Mouse (Mus musculus): ENCODE measurements at regions not wholly inside any gene's neighbourhood (a gene's known extent, or its start where the extent isn't known, plus 50 kb on each side); places are given as distances from the start of the nearest gene placed in this dataset.

DNA sequence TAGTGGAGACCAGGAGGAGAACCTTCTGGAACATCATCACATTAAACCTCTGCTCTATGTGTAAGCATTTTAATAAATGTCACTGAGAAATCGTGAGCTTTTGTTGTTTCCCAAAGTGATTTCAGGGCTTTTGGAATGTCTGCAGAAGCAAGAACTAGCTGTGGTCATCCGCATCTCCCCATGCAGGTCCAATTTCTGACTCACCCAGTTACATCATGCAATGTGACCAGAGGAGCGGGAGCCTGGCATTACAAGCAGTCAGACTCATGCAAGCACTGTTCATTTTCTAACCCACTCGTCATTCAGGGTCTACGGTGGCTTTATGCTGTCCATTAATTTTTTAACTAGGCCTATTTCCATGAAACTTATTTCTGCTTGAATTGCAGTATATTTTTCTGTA lies 151.2 kb upstream of the Supt20 start:
- TF ChIP-seq CTCF (IDR thresholded peaks at IDR 0.05; ENCODE audit: borderline replicate concordance, insufficient read depth, low read depth, low read length) (no peak), POLR2A (IDR thresholded peaks at IDR 0.05; ENCODE audit: borderline replicate concordance, insufficient read depth, low read length) (no peak)

All from cerebellum, adult 2 months (tissue).